Mouse (Mus musculus) MEL (cell line): ENCODE data around the gene Fkbp15. TPM values are rescaled to one million over a fixed set of nuclear protein-coding genes. Genes with fewer than 3 reads are reported as not detected.

Experiments
- DNase-seq: peaks from one replicate; pipeline ENCODE4 v3.0.0; 2011; ENCODE audit warnings: low read depth, low spot score
- H3K27ac ChIP-seq: 2 replicates; pipeline ENCODE4 v1.5.1; 2012; ENCODE audit warnings: low read depth, mild to moderate bottlenecking, control low read depth, low read length, moderate library complexity; ENCODE audit not compliant: control insufficient read depth
- H3K27me3 ChIP-seq, 2 experiments: fragments of 150-350 bp in 1 of 2; sonication (generic) in 1 of 2; 2 replicates each; pipeline ENCODE4 v1.6.1; 2012; ENCODE audit warnings: low read length in 2 of 2, mild to moderate bottlenecking in 2 of 2, improper control_type of control experiment in 1 of 2, moderate library complexity in 1 of 2; ENCODE audit not compliant: insufficient read depth in 2 of 2, control insufficient read depth in 1 of 2
- H3K36me3 ChIP-seq, 2 experiments: 2 replicates each; pipeline ENCODE4 v1.6.1; 2012 to 2014; ENCODE audit warnings: low read length in 2 of 2, improper control_type of control experiment in 1 of 2, inconsistent platforms in 1 of 2, mild to moderate bottlenecking in 1 of 2; ENCODE audit not compliant: insufficient read depth in 2 of 2, control insufficient read depth in 1 of 2
- H3K4me1 ChIP-seq, 2 experiments: fragments of 150-350 bp in 1 of 2; sonication (generic) in 1 of 2; 2 replicates each; pipeline ENCODE4 v1.6.1; 2012; ENCODE audit warnings: low read length in 2 of 2, improper control_type of control experiment in 1 of 2, mild to moderate bottlenecking in 1 of 2; ENCODE audit not compliant: insufficient read depth in 2 of 2, control insufficient read depth in 1 of 2
- H3K4me3 ChIP-seq, 2 experiments: fragments of 150-350 bp in 1 of 2; sonication (generic) in 1 of 2; 2 replicates each; pipeline ENCODE4 v1.5.1; 2012; ENCODE audit warnings: low read depth in 2 of 2, low read length in 2 of 2, mild to moderate bottlenecking in 2 of 2, moderate library complexity in 2 of 2, control low read depth in 1 of 2, improper control_type of control experiment in 1 of 2; ENCODE audit not compliant: control insufficient read depth in 1 of 2, insufficient read depth in 1 of 2
- H3K79me2 ChIP-seq: 2 replicates; pipeline ENCODE4 v1.6.1; 2012; ENCODE audit warnings: mild to moderate bottlenecking, low read length, moderate library complexity; ENCODE audit not compliant: control insufficient read depth, poor library complexity, insufficient read depth
- H3K9ac ChIP-seq: 2 replicates; pipeline ENCODE4 v1.6.1; 2012; ENCODE audit warnings: low read depth, mild to moderate bottlenecking, control low read depth, low read length, moderate library complexity; ENCODE audit not compliant: control insufficient read depth, poor library complexity, severe bottlenecking
- H3K9me3 ChIP-seq: fragments of 150-350 bp; sonication (generic); replicated peaks from 2 replicates; pipeline ENCODE4 v1.6.1; 2012; ENCODE audit warnings: mild to moderate bottlenecking, low read length, improper control_type of control experiment, moderate library complexity; ENCODE audit not compliant: insufficient read depth
- CTCF ChIP-seq, 3 experiments: IDR thresholded peaks in 2 of 3; conservative IDR thresholded peaks in 1 of 3; 2 replicates each; pipeline ENCODE4 v1.5.1; 2011 to 2012; ENCODE audit warnings: low read length in 3 of 3, low read depth in 2 of 3, mild to moderate bottlenecking in 2 of 3, improper control_type of control experiment in 1 of 3, inconsistent platforms in 1 of 3, mixed read lengths in 1 of 3, moderate library complexity in 1 of 3; ENCODE audit not compliant: control insufficient read depth in 1 of 3, insufficient read depth in 1 of 3, poor library complexity in 1 of 3, severe bottlenecking in 1 of 3
- EP300 ChIP-seq, 2 experiments: IDR thresholded peaks; 2 replicates each; pipeline ENCODE4 v1.6.1; 2011; ENCODE audit warnings: improper control_type of control experiment in 2 of 2, low read length in 2 of 2, low read depth in 1 of 2, mild to moderate bottlenecking in 1 of 2
- ETS1 ChIP-seq: IDR thresholded peaks from 2 replicates; pipeline ENCODE4 v1.6.1; 2012; ENCODE audit warnings: low read depth, mild to moderate bottlenecking, inconsistent platforms, low read length, improper control_type of control experiment, moderate library complexity
- GATA1 ChIP-seq: IDR thresholded peaks from 2 replicates; pipeline ENCODE4 v1.6.1; 2011; ENCODE audit warnings: low read depth, low read length, improper control_type of control experiment
- JUND ChIP-seq: IDR thresholded peaks from 2 replicates; pipeline ENCODE4 v1.6.1; 2011; ENCODE audit warnings: low read depth, mild to moderate bottlenecking, improper control_type of control experiment, low read length
- KAT2A ChIP-seq: conservative IDR thresholded peaks from 2 replicates; pipeline ENCODE4 v1.6.1; 2012; ENCODE audit warnings: low read depth, low read length, improper control_type of control experiment, inconsistent platforms
- MAZ ChIP-seq: IDR thresholded peaks from 2 replicates; pipeline ENCODE4 v1.6.1; 2012; ENCODE audit warnings: low read depth, mild to moderate bottlenecking, inconsistent platforms, low read length, improper control_type of control experiment
- MEF2A ChIP-seq: IDR thresholded peaks from 2 replicates; pipeline ENCODE4 v1.6.1; 2014; ENCODE audit warnings: low read depth, mild to moderate bottlenecking, inconsistent platforms, low read length, improper control_type of control experiment; ENCODE audit not compliant: poor library complexity, insufficient replicate concordance, severe bottlenecking; ENCODE audit errors: extremely low read depth
- MYB ChIP-seq: IDR thresholded peaks from 2 replicates; pipeline ENCODE4 v1.6.1; 2011; ENCODE audit warnings: mild to moderate bottlenecking, low read depth, low read length, improper control_type of control experiment
- MYC ChIP-seq: IDR thresholded peaks from 2 replicates; pipeline ENCODE4 v1.6.1; 2011; ENCODE audit warnings: low read depth, mild to moderate bottlenecking, low read length, improper control_type of control experiment, moderate library complexity
- NELFE ChIP-seq: IDR thresholded peaks from 2 replicates; pipeline ENCODE4 v1.6.1; 2011; ENCODE audit warnings: low read depth, low read length, improper control_type of control experiment
- POLR2AphosphoS2 ChIP-seq: IDR thresholded peaks from 2 replicates; pipeline ENCODE4 v1.6.1; 2011; ENCODE audit warnings: low read length, improper control_type of control experiment
- RAD21 ChIP-seq: IDR thresholded peaks from 2 replicates; pipeline ENCODE4 v1.6.1; 2011; ENCODE audit warnings: mild to moderate bottlenecking, low read depth, low read length, improper control_type of control experiment
- SIN3A ChIP-seq: IDR thresholded peaks from 2 replicates; pipeline ENCODE4 v1.6.1; 2012; ENCODE audit warnings: low read length, improper control_type of control experiment, inconsistent platforms
- SMC3 ChIP-seq: IDR thresholded peaks from 2 replicates; pipeline ENCODE4 v1.6.1; 2011; ENCODE audit warnings: low read depth, low read length, improper control_type of control experiment
- TAL1 ChIP-seq: IDR thresholded peaks from 2 replicates; pipeline ENCODE4 v1.6.1; 2012; ENCODE audit warnings: mild to moderate bottlenecking, inconsistent platforms, low read length, moderate library complexity, mixed read lengths
- TCF12 ChIP-seq: IDR thresholded peaks from 2 replicates; pipeline ENCODE4 v1.6.1; 2014; ENCODE audit warnings: low read depth, mild to moderate bottlenecking, inconsistent platforms, low read length, improper control_type of control experiment, moderate library complexity
- ZC3H11A ChIP-seq: IDR thresholded peaks from 2 replicates; pipeline ENCODE4 v1.6.1; 2012; ENCODE audit warnings: low read depth, mild to moderate bottlenecking, inconsistent platforms, low read length, improper control_type of control experiment
- ZNF384 ChIP-seq: IDR thresholded peaks from 2 replicates; pipeline ENCODE4 v1.6.1; 2012; ENCODE audit warnings: low read depth, mild to moderate bottlenecking, inconsistent platforms, low read length, improper control_type of control experiment
- polyA plus RNA-seq, 2 experiments: library from polyadenylated mRNA; stranded (reverse) in 1 of 2; unstranded in 1 of 2; fragments of >175 nt in 1 of 2; fragments of >200 nt in 1 of 2; gene quantifications; 2 replicates each; pipeline versions ENCODE4 v1.2.1 to v1.2.4; 2012; ENCODE audit warnings: low replicate concordance in 2 of 2, low read depth in 1 of 2; ENCODE audit not compliant: insufficient read length in 2 of 2, insufficient read depth in 1 of 2, missing spikeins in 1 of 2
- total RNA-seq: library from RNA; depleted of rRNA; stranded (reverse); fragments of 300-350 nt; gene quantifications from 2 replicates; pipeline ENCODE4 v1.2.3, GENCODE M21; 2012

Gene Fkbp15
- total and polyA plus RNA-seq, 3 experiments, result 21.1 to 26.5 TPM; not detected in 1

DNA sequence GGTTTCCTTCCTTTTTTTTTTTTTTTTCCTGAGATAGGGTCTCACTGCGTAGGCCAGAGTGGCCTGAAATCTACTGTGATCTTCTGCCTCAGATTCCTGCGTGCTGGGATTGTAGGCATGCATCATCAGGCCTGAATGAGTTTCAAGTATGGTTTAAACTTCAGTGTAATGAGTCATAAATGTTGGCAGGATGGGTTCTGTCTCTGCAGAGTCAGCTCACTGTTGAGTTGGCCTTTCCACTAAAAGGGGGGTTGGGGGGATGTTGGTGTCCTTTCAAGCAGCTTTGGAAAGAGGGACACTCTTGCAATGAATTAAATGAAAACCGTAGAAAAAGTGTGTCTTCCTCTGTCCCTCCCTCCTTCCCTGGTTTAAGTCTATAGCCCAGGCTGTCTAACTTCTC, 38.6 kb upstream of the Fkbp15 start:
- Histone ChIP-seq H3K27ac (no peak overlapping the region), H3K27me3 (no peaks in the 10 kb centered on the region), H3K4me3 (no peak overlapping the region), H3K79me2 (peaks cover 10% of the 10 kb centered on the region), H3K9ac (no peak overlapping the region), H3K9me3 (no peaks in the 10 kb centered on the region), H3K4me1 (peaks cover 4 to 8% of the 10 kb centered on the region in 2 experiments), H3K36me3 (peaks cover 11 to 35% of the 10 kb centered on the region in 2 experiments)
- DNase-seq, result no peak
- TF ChIP-seq ZNF384 (peak; percentile 43; the same call in 1 of the 2 replicates), MAZ (no peak)

DNA sequence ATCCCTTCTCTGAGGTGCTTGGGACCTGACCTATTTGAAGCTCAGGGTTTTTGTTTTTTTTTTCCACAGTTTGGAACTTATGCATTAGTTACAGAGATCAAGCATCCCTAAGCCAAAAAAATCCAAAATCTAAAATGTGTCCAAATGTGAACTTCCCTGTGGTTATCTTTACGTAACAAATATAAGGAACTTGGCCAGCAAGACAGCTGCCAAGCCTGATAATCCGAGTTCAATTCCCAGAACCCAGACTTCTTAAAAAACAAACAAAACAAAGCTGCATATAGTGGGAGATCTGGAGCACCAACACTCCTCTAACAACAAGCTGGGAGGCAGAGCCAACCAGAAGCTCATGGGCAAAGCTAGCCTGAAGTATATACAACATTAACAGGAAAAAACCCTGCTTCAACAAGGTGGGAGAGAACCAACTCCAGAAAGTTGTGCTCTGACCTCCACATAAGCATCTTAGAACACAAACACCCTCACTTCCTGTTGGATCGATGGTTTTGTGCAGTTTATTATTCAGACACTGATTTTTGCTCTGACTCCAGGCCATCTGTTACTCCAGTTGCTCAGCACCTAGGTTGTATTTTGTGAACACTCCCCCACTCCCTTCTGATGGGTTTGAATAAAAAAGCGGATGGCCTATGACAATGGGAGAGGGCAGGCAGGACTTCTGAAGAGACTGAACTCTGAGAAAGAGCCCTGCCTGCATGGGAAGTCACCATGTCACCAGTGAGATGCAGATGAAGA, 37.4 kb upstream of the Fkbp15 start:
- no peak overlapping the region for H3K9ac ChIP-seq
- no peaks in the 10 kb centered on the region for H3K9me3 ChIP-seq
- no peaks in the 10 kb centered on the region for H3K27me3 ChIP-seq
- TF ChIP-seq TCF12, result peak; percentile 69; the same call in 1 of the 2 replicates
- peak; percentile 85 for TF ChIP-seq TAL1
- TF ChIP-seq EP300 (IDR thresholded peaks at IDR 0.05; ENCODE audit: low read depth in 1 of 2, low read length in 2 of 2), result peak; percentile 36 to 55; a peak in 3 of 4 replicates
- TF ChIP-seq ETS1, result 0 out of 2 replicates have a peak, but pooled peaks have one; percentile 38
- no peak for TF ChIP-seq SIN3A
- no peak for TF ChIP-seq JUND
- TF ChIP-seq GATA1, result peak; percentile 67
- TF ChIP-seq CTCF (IDR thresholded peaks at IDR 0.05 in 2 of 3, conservative IDR thresholded peaks at IDR 0.05 in 1 of 3; ENCODE audit: control insufficient read depth in 1 of 3, insufficient read depth in 1 of 3, low read depth in 2 of 3, low read length in 3 of 3, poor library complexity in 1 of 3, severe bottlenecking in 1 of 3), result no peak
- DNase-seq, result peak; percentile 37
- H3K4me3 ChIP-seq, result no peak overlapping the region
- peaks cover 4 to 8% of the 10 kb centered on the region in 2 experiments for H3K4me1 ChIP-seq
- peaks cover 6% of the 10 kb centered on the region; the same call in 1 of the 2 replicates for H3K79me2 ChIP-seq
- peaks cover 11 to 34% of the 10 kb centered on the region in 2 experiments for H3K36me3 ChIP-seq
- no peak overlapping the region for H3K27ac ChIP-seq

- peaks cover 11 to 18% of the 10 kb centered on the region in 2 experiments for H3K36me3 ChIP-seq
- no peaks in the 10 kb centered on the region for H3K9me3 ChIP-seq
- no peak overlapping the region for H3K27ac ChIP-seq
- peaks cover 4% of the 10 kb centered on the region; the same call in 1 of the 2 replicates for H3K79me2 ChIP-seq
- H3K27me3 ChIP-seq, result no peaks in the 10 kb centered on the region
- no peak for DNase-seq
- no peak overlapping the region for H3K9ac ChIP-seq
- no peak overlapping the region for H3K4me3 ChIP-seq
- TF ChIP-seq GATA1 (no peak), ZC3H11A (no peak), SMC3 (no peak), TCF12 (no peak), MYC (no peak), MYB (no peak), MEF2A (no peak), POLR2AphosphoS2 (no peak), RAD21 (no peak), EP300 (IDR thresholded peaks at IDR 0.05; ENCODE audit: low read depth in 1 of 2, low read length in 2 of 2) (no peak), SIN3A (no peak), KAT2A (no peak), NELFE (no peak)
- H3K4me1 ChIP-seq, result peaks cover 4 to 8% of the 10 kb centered on the region in 2 experiments
Observed at GRCm38 (mm10) chr4:62395806-62396205, 35.5 kb upstream of the Fkbp15 start.
